7 mouse cellular contexts compared by ENCODE assay signal in the genomic region with DNA sequence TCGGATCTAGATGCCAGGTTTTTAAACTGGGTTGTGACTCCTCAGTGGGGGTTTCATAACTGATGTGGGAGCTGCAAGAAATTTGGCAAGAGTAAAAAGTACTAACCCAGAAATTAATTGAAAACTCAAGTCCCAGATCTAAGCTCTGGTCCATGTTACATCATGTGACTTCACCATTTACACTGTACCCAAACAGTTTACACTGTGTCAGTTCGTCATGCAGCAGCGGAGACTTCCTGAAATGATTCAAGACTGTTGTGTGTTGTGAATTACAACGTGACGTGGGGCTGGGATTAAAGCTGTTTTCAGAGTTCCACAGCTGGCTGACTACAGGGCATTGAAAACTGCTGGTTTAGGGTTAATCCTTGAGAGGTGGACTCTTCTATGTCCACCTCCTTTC. TPM values are rescaled to one million over a fixed set of nuclear protein-coding genes. Genes with fewer than 3 reads are reported as not detected.
DNase-seq lines count a peak whose midpoint lies in the region; ATAC-seq lines count a peak whose summit lies in the region.

No protein-coding gene starts in this region.

- H3K27me3 ChIP-seq in neural tube, embryonic 11.5 days (ENCODE audit: control insufficient read depth, insufficient read depth, low read length), result no peaks in the 10 kb centered on the region
- H3K27me3 ChIP-seq in forebrain, embryonic 12.5 days, result no peaks in the 10 kb centered on the region
- no peaks in the 10 kb centered on the region for H3K27me3 ChIP-seq in liver, embryonic 13.5 days

- 73% methylated on average over 5 of the region's 5 CpGs for WGBS in neural tube, embryonic 11.5 days
- WGBS in forebrain, embryonic 12.5 days, result 58% methylated on average over 5 of the region's 5 CpGs
- WGBS in liver, embryonic 13.5 days (ENCODE audit: insufficient replicate concordance), result 23% methylated on average over 5 of the region's 5 CpGs

- H3K9me3 ChIP-seq in neural tube, embryonic 11.5 days (ENCODE audit: control insufficient read depth, low read length), result no peaks in the 10 kb centered on the region
- H3K9me3 ChIP-seq in forebrain, embryonic 12.5 days, result no peaks in the 10 kb centered on the region
- no peaks in the 10 kb centered on the region for H3K9me3 ChIP-seq in liver, embryonic 13.5 days (replicated peaks)

- H3K4me1 ChIP-seq in neural tube, embryonic 11.5 days (ENCODE audit: control insufficient read depth, insufficient read depth, low read length), result peaks cover 3% of the 10 kb centered on the region; the same call in 1 of the 2 replicates
- peaks cover 13% of the 10 kb centered on the region for H3K4me1 ChIP-seq in forebrain, embryonic 12.5 days
- peaks cover 65% of the 10 kb centered on the region for H3K4me1 ChIP-seq in liver, embryonic 13.5 days (replicated peaks)

- H3K4me2 ChIP-seq in neural tube, embryonic 11.5 days (ENCODE audit: low read depth), result peak overlapping the region; percentile 76
- peak overlapping the region; percentile 79 for H3K4me2 ChIP-seq in forebrain, embryonic 12.5 days
- H3K4me2 ChIP-seq in liver, embryonic 13.5 days, result peak overlapping the region; percentile 73

- no peak overlapping the region for H3K27ac ChIP-seq in neural tube, embryonic 11.5 days (ENCODE audit: low read depth, low read length)
- H3K27ac ChIP-seq in forebrain, embryonic 12.5 days, result no peak overlapping the region
- peak overlapping the region; percentile 90 for H3K27ac ChIP-seq in liver, embryonic 13.5 days

- no peak for DNase-seq in neural tube, embryonic 11.5 days (ENCODE audit: low spot score)
- no peak for DNase-seq in neural tube, embryonic 10.5 days (ENCODE audit: extremely low spot score, low spot score)
- DNase-seq in liver, embryonic 13.5 days, result no peak
- no peak for DNase-seq in frontal cortex, postnatal 14 days (ENCODE audit: low spot score in 2 of 2)
- no peak for DNase-seq in cerebellum, postnatal 4 days (ENCODE audit: low spot score in 2 of 2)
- no peak for DNase-seq in cerebellum, adult 18-20 months

- peaks cover 4% of the 10 kb centered on the region for H3K36me3 ChIP-seq in neural tube, embryonic 11.5 days (ENCODE audit: control insufficient read depth, insufficient read depth, low read length)
- peaks cover 36% of the 10 kb centered on the region for H3K36me3 ChIP-seq in forebrain, embryonic 12.5 days (replicated peaks)
- H3K36me3 ChIP-seq in liver, embryonic 13.5 days, result peaks cover 62% of the 10 kb centered on the region

- no peak for ATAC-seq in neural tube, embryonic 11.5 days (ENCODE audit: insufficient read depth, low FRiP score, low TSS enrichment)
- ATAC-seq in forebrain, embryonic 12.5 days (ENCODE audit: low FRiP score), result no peak
- ATAC-seq in liver, embryonic 13.5 days (ENCODE audit: low read depth), result no peak

- peak overlapping the region; percentile 64 for H3K9ac ChIP-seq in neural tube, embryonic 11.5 days (ENCODE audit: low read length)
- H3K9ac ChIP-seq in forebrain, embryonic 12.5 days, result peak overlapping the region; percentile 86
- peak overlapping the region; percentile 89 for H3K9ac ChIP-seq in liver, embryonic 13.5 days

- peak overlapping the region; percentile 68 for H3K4me3 ChIP-seq in neural tube, embryonic 11.5 days (ENCODE audit: low read depth, low read length)
- H3K4me3 ChIP-seq in forebrain, embryonic 12.5 days (replicated peaks), result peak overlapping the region; percentile 82
- peak overlapping the region; percentile 76 for H3K4me3 ChIP-seq in liver, embryonic 13.5 days (replicated peaks)

RNA-seq across cellular contexts. Expression of gene Bcas2, which starts 1.2 kb away (rescaled TPM):
- polyA plus RNA-seq in neural tube, embryonic 11.5 days (2014; fragmentation: Nextera tagmentation; extraction: Ambion mirVana), result 210 and 233 TPM in 2 replicates
- 254 and 263 TPM in 2 replicates for polyA plus RNA-seq in forebrain, embryonic 12.5 days (2016; fragmentation: Nextera tagmentation; extraction: Ambion mirVana)
- 211 and 253 TPM in 2 replicates for polyA plus RNA-seq in liver, embryonic 13.5 days (2015; fragmentation: Nextera tagmentation; extraction: Ambion mirVana)
